Mouse (Mus musculus) midbrain, embryonic 13.5 days (tissue): ENCODE data around the gene B230118H07Rik. TPM values are rescaled to one million over a fixed set of nuclear protein-coding genes. Genes with fewer than 3 reads are reported as not detected.

Source experiments
- ATAC-seq: fragments of 200-750 bp; cut with Nextera tagmentation; 2 replicates; pipeline ENCODE4 v1.8.0; 2017; ENCODE audit warnings: mild to moderate bottlenecking, moderate TSS enrichment, moderate library complexity
- H3K27ac ChIP-seq: fragments of 300-500 bp; sonication (generic); 2 replicates; pipeline ENCODE4 v1.5.1; 2015; ENCODE audit warnings: inconsistent platforms, mild to moderate bottlenecking, moderate library complexity
- H3K27me3 ChIP-seq: fragments of 300-500 bp; sonication (generic); 2 replicates; pipeline ENCODE4 v1.6.1; 2015; ENCODE audit warnings: mild to moderate bottlenecking, inconsistent platforms
- H3K36me3 ChIP-seq: fragments of 300-500 bp; sonication (generic); 2 replicates; pipeline ENCODE4 v1.6.1; 2015; ENCODE audit warnings: mild to moderate bottlenecking, inconsistent platforms
- H3K4me1 ChIP-seq: fragments of 300-500 bp; sonication (generic); replicated peaks from 2 replicates; pipeline ENCODE4 v1.6.1; 2015; ENCODE audit warnings: inconsistent platforms
- H3K4me2 ChIP-seq: fragments of 300-500 bp; sonication (generic); replicated peaks from 2 replicates; pipeline ENCODE4 v1.6.1; 2015; ENCODE audit warnings: moderate library complexity, mild to moderate bottlenecking, inconsistent platforms
- H3K4me3 ChIP-seq: fragments of 300-500 bp; sonication (generic); replicated peaks from 2 replicates; pipeline ENCODE4 v1.5.1; 2015; ENCODE audit warnings: mild to moderate bottlenecking, inconsistent platforms
- H3K9ac ChIP-seq: fragments of 300-500 bp; sonication (generic); replicated peaks from 2 replicates; pipeline ENCODE4 v1.6.1; 2015; ENCODE audit warnings: mild to moderate bottlenecking, inconsistent platforms
- H3K9me3 ChIP-seq: fragments of 300-500 bp; sonication (generic); 2 replicates; pipeline ENCODE4 v1.6.1; 2016; ENCODE audit warnings: mild to moderate bottlenecking, inconsistent platforms
- whole genome bisulfite sequencing: fragments of 180-500 bp; shearing (Covaris S2); methylation state at CpG from one replicate; pipeline ENCODE4 v1.1.7; 2015; 5-methylcytosine and 5-hydroxymethylcytosine counted together
- polyA plus RNA-seq: library from polyadenylated mRNA; unstranded; fragments of >200 nt; fragmentation: Nextera tagmentation; extraction: Ambion mirVana; gene quantifications from 2 replicates; pipeline ENCODE4 v1.2.1, GENCODE M21; 2015

Gene B230118H07Rik
- polyA plus RNA-seq, 1 experiment from 2014 or later, result 51.5 TPM

GRCm38 (mm10) chr2:101628297-101629236, 20.8 kb downstream of the B230118H07Rik start:
- Histone ChIP-seq H3K27me3 (peaks cover 8% of the 10 kb centered on the region; the same call in 1 of the 2 replicates), H3K9me3 (no peaks in the 10 kb centered on the region), H3K4me3 (peak overlapping the region; percentile 74), H3K4me1 (peaks cover 23% of the 10 kb centered on the region), H3K27ac (peak overlapping the region; percentile 93), H3K4me2 (peak overlapping the region; percentile 71), H3K9ac (peak overlapping the region; percentile 68), H3K36me3 (no peaks in the 10 kb centered on the region)
- WGBS, result under 1% methylated on average over 31 of the region's 31 CpGs
- ATAC-seq, result peak; percentile 99

GRCm38 (mm10) chr2:101627227-101627626, 22.1 kb downstream of the B230118H07Rik start:
- 0 out of 2 replicates have a peak overlapping the region, but pooled peaks have one; percentile 6 for H3K4me2 ChIP-seq
- H3K9me3 ChIP-seq, result no peaks in the 10 kb centered on the region
- no peak overlapping the region for H3K27ac ChIP-seq
- no peaks in the 10 kb centered on the region for H3K36me3 ChIP-seq
- no peak overlapping the region for H3K4me3 ChIP-seq
- no peak overlapping the region for H3K9ac ChIP-seq
- peaks cover 8% of the 10 kb centered on the region; the same call in 1 of the 2 replicates for H3K27me3 ChIP-seq
- ATAC-seq, result no peak
- H3K4me1 ChIP-seq, result peaks cover 23% of the 10 kb centered on the region

GRCm38 (mm10) chr2:101624526-101624925, 24.8 kb downstream of the B230118H07Rik start, which contains the start of gene Rag2:
Gene Rag2, plus strand, starts transcription at chr2:101624718.
- Histone ChIP-seq H3K36me3 (no peaks in the 10 kb centered on the region), H3K4me3 (no peak within 1 kb of the TSS), H3K9me3 (no peaks in the 10 kb centered on the region), H3K27me3 (no peaks in the 10 kb centered on the region), H3K9ac (no peak within 1 kb of the TSS), H3K4me1 (peaks cover 26% of the 10 kb centered on the region), H3K27ac (no peak within 1 kb of the TSS), H3K4me2 (no peak within 1 kb of the TSS)
- ATAC-seq, result no peak
- 61% methylated on average over 4 of the region's 4 CpGs for WGBS

- ATAC-seq, result no peak
- H3K9ac ChIP-seq, result no peak overlapping the region
- 38% methylated on average over 2 of the region's 2 CpGs for WGBS
- H3K36me3 ChIP-seq, result no peaks in the 10 kb centered on the region
- H3K4me3 ChIP-seq, result no peak overlapping the region
- peaks cover 23% of the 10 kb centered on the region for H3K4me1 ChIP-seq
- H3K9me3 ChIP-seq, result no peaks in the 10 kb centered on the region
- H3K4me2 ChIP-seq, result no peak overlapping the region
- H3K27ac ChIP-seq, result no peak overlapping the region
- H3K27me3 ChIP-seq, result no peaks in the 10 kb centered on the region
These were observed 25.3 kb downstream of the B230118H07Rik start for GRCm38 (mm10) chr2:101624011-101624410.

GRCm38 (mm10) chr2:101623042-101623441, 26.3 kb downstream of the B230118H07Rik start:
- no peaks in the 10 kb centered on the region for H3K27me3 ChIP-seq
- H3K36me3 ChIP-seq, result no peaks in the 10 kb centered on the region
- no peak overlapping the region for H3K4me2 ChIP-seq
- H3K4me3 ChIP-seq, result no peak overlapping the region
- no peak overlapping the region for H3K9ac ChIP-seq
- WGBS, result 54% methylated on average over 2 of the region's 2 CpGs
- H3K27ac ChIP-seq, result no peak overlapping the region
- no peaks in the 10 kb centered on the region for H3K9me3 ChIP-seq
- no peak for ATAC-seq
- peaks cover 20% of the 10 kb centered on the region for H3K4me1 ChIP-seq

GRCm38 (mm10) chr2:101621611-101622010, 27.7 kb downstream of the B230118H07Rik start:
- H3K4me2 ChIP-seq, result no peak overlapping the region
- 65% methylated on average over 7 of the region's 7 CpGs for WGBS
- no peak overlapping the region for H3K27ac ChIP-seq
- no peaks in the 10 kb centered on the region for H3K27me3 ChIP-seq
- H3K9me3 ChIP-seq, result no peaks in the 10 kb centered on the region
- no peak overlapping the region for H3K4me3 ChIP-seq
- no peak overlapping the region for H3K9ac ChIP-seq
- H3K4me1 ChIP-seq, result peaks cover 13% of the 10 kb centered on the region
- ATAC-seq, result no peak
- no peaks in the 10 kb centered on the region for H3K36me3 ChIP-seq

- no peak for ATAC-seq
- 77% methylated on average over 3 of the region's 3 CpGs for WGBS
- H3K9me3 ChIP-seq, result no peaks in the 10 kb centered on the region
These were observed 28.4 kb downstream of the B230118H07Rik start for GRCm38 (mm10) chr2:101620899-101621298.

GRCm38 (mm10) chr2:101618373-101618772, 31.0 kb downstream of the B230118H07Rik start:
- WGBS, result 85% methylated on average over 4 of the region's 4 CpGs
- Histone ChIP-seq H3K9ac (no peak overlapping the region), H3K36me3 (no peaks in the 10 kb centered on the region), H3K4me2 (no peak overlapping the region), H3K9me3 (no peaks in the 10 kb centered on the region), H3K4me3 (no peak overlapping the region), H3K4me1 (peaks cover 19% of the 10 kb centered on the region), H3K27ac (no peak overlapping the region), H3K27me3 (no peaks in the 10 kb centered on the region)
- no peak for ATAC-seq

More at GRCm38 (mm10) chr2:101620899-101621298, 28.4 kb downstream of the B230118H07Rik start:
- H3K36me3 ChIP-seq, result no peaks in the 10 kb centered on the region
- H3K27ac ChIP-seq, result no peak overlapping the region
- no peaks in the 10 kb centered on the region for H3K27me3 ChIP-seq
- no peak overlapping the region for H3K4me2 ChIP-seq
- peaks cover 14% of the 10 kb centered on the region for H3K4me1 ChIP-seq
- H3K4me3 ChIP-seq, result no peak overlapping the region
- no peak overlapping the region for H3K9ac ChIP-seq

GRCm38 (mm10) chr2:101615464-101616305, 33.6 kb downstream of the B230118H07Rik start:
- no peak overlapping the region for H3K4me3 ChIP-seq
- WGBS, result 70% methylated on average over 10 of the region's 10 CpGs
- peak; percentile 70 for ATAC-seq

GRCm38 (mm10) chr2:101610861-101611260, 38.5 kb downstream of the B230118H07Rik start:
- Histone ChIP-seq H3K9ac (no peak overlapping the region), H3K9me3 (no peaks in the 10 kb centered on the region), H3K4me3 (no peak overlapping the region), H3K4me2 (no peak overlapping the region), H3K36me3 (no peaks in the 10 kb centered on the region), H3K27ac (no peak overlapping the region), H3K27me3 (no peaks in the 10 kb centered on the region), H3K4me1 (peaks cover 15% of the 10 kb centered on the region)
- no peak for ATAC-seq
- 95% methylated on average over 3 of the region's 3 CpGs for WGBS

More at GRCm38 (mm10) chr2:101615464-101616305, 33.6 kb downstream of the B230118H07Rik start:
- Histone ChIP-seq H3K4me1 (peaks cover 15% of the 10 kb centered on the region), H3K36me3 (no peaks in the 10 kb centered on the region), H3K9me3 (no peaks in the 10 kb centered on the region), H3K27ac (no peak overlapping the region), H3K9ac (no peak overlapping the region), H3K4me2 (no peak overlapping the region), H3K27me3 (no peaks in the 10 kb centered on the region)

GRCm38 (mm10) chr2:101608232-101608894, 41.0 kb downstream of the B230118H07Rik start:
- no peak overlapping the region for H3K9ac ChIP-seq
- H3K9me3 ChIP-seq, result no peaks in the 10 kb centered on the region
- no peaks in the 10 kb centered on the region for H3K27me3 ChIP-seq
- WGBS, result 58% methylated on average over 7 of the region's 7 CpGs
- H3K4me1 ChIP-seq, result peaks cover 5% of the 10 kb centered on the region
- peak overlapping the region; percentile 44; the same call in 1 of the 2 replicates for H3K27ac ChIP-seq
- H3K36me3 ChIP-seq, result no peaks in the 10 kb centered on the region
- ATAC-seq, result peak; percentile 95
- no peak overlapping the region for H3K4me2 ChIP-seq
- H3K4me3 ChIP-seq, result no peak overlapping the region
